Mouse (Mus musculus): ENCODE measurements around the gene Med11. TPM values are rescaled to one million over a fixed set of nuclear protein-coding genes. Genes with fewer than 3 reads are reported as not detected.
"Not testable (repeated sequence)": the region's sequence is repeated elsewhere in the genome, so short reads cannot be mapped to it uniquely, and the experiment has no call there.

The Med11 gene
- total RNA-seq, 4 experiments from 2014 or later: 10.8 to 14.1 (median 13.5) TPM

GRCm38 (mm10) chr11:70446756-70447155 lies 5.0 kb upstream of the Med11 start:
- no peak for DNase-seq (ENCODE audit: low spot score in 2 of 2)

DNA sequence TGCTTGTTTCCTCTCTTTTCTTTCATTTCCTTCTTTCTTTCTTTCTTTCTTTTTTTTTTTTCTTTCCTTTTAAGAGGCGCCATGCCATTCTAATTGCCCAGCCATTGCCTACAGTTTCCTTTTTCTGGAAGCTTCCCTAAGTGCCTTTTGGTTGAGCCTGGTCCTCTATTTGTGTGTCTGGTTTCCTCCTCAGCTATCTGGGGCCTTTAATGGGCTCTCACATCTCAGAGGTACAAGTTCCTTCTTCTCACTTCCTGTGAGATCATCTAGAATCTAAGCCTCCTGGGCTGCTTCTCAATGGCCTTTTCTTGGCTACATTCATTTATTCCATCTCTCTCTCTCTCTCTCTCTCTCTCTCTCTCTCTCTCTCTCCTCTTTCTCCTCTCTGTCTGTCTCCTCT lies 4.3 kb upstream of the Med11 start:
- DNase-seq (ENCODE audit: low spot score in 2 of 2): no peak

GRCm38 (mm10) chr11:70450926-70451325 lies 793 bp upstream of the Med11 start:
- no peak for DNase-seq (ENCODE audit: low spot score in 2 of 2)

DNA sequence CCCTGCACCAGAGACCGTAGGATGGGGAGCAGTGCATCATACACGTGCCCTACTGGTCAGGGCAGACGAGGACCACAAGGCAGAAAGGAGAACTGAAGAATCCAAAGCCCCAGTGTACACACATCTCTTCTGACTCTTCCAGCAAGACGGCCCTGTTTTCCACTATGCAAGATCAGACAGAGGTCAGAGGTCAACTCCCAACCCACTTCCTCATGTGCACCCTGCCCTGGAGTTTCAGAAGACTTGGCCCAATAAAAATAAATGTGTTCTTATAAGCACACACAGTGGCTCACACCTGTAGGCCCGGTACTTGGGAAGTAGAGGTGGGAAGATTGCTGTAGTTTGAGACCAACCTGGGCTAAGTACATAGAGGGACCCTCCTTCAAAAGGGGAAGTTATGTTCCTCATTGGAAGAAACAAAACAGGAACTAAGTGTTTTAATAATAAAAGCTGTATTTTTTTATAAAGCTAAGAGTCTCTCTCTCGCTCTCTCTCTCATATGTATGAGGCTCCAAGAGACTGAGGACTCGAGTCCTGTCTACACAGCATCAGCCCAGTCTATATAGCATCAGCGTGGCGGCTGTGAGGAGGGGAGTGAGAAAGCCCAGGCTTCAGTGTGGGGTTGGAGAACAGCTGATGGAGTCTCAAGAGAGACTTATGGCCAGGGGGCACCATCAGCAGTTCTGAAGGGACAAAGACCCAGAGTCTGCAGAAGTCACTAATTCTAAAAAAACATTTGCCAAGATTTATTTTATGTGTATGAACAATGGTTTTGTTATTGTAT lies 1.7 kb downstream of the Med11 start:
- DNase-seq (ENCODE audit: low spot score in 2 of 2): no peak

DNA sequence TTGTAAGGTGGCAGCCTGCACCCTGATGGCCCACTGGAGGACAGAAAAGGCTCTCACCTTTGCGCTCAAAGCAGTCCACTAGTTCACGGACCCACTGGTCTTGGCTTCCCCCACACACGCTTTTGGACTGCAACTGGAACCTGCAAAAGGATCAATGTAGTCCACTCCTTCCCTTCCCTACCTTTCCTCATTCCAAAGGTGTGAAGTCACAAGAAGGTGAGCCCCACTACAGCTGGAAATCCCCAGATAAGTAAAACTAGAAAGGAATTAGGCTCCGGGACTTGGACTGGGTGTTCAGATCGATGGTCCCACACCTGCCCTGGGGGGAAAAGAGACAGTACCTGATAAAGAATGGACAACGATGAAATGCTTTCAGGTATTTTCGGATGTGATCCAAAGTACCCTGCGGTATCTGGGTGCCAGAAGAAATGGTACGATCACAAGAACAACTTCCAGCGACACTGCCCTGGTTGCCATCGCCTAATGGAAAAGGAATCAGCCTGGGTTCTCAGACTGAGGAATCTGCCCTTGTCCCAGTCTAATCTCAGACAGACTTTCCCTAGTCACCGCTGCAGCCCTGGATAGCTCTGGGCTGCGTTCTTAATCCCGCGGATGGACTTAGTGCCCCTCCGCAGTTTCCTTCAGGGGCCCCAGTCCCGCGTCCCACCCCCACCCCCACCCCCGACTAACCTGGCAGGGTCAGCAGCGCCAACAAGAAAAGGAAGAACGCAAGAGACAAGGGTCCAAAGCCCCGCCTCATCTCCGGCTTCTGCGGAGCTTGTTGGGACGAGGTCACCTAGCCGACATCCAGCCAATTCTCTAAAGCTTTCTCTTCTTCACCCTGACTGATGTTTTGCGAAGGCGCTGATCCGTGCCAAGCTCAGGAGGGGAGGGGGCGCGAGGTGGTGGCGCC lies 7.2 kb downstream of the Med11 start, which contains the start of gene Zmynd15:
Gene Zmynd15 (plus strand): TSS at position 746 of the 913 bp plus-strand sequence.
- no peak for DNase-seq (ENCODE audit: low spot score in 2 of 2)

GRCm38 (mm10) chr11:70459601-70460101 lies 7.9 kb downstream of the Med11 start, which contains the start of gene Cxcl16:
TSS of gene Cxcl16 (minus strand) at chr11:70459984.
- DNase-seq (ENCODE audit: low spot score in 2 of 2): no peak

- DNase-seq (ENCODE audit: low spot score in 2 of 2): no peak
These were observed 12.3 kb downstream of the Med11 start for GRCm38 (mm10) chr11:70463970-70464369.

DNA sequence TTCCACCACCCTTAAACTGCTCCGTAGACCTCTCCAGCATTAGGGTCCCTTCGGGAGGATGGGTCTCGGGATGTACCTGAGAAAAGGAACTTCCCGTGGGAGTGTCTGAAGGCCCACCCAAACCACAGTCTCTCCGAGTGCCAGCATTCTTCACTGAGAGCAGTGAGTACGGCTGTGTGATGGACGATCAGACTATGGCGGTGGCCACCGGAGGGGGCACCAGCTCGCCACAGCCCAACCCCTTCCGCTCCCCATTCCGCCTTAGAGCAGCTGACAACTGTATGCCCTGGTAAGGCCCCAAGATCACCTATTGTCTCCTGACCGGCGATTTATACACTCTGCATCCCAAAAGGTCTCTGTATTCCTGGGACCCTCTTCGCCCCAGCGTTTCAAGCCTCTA lies 13.5 kb downstream of the Med11 start:
- no peak for DNase-seq (ENCODE audit: low spot score in 2 of 2)

- no peak for DNase-seq (ENCODE audit: low spot score in 2 of 2)
These were observed 14.1 kb downstream of the Med11 start for GRCm38 (mm10) chr11:70465824-70466223.

DNA sequence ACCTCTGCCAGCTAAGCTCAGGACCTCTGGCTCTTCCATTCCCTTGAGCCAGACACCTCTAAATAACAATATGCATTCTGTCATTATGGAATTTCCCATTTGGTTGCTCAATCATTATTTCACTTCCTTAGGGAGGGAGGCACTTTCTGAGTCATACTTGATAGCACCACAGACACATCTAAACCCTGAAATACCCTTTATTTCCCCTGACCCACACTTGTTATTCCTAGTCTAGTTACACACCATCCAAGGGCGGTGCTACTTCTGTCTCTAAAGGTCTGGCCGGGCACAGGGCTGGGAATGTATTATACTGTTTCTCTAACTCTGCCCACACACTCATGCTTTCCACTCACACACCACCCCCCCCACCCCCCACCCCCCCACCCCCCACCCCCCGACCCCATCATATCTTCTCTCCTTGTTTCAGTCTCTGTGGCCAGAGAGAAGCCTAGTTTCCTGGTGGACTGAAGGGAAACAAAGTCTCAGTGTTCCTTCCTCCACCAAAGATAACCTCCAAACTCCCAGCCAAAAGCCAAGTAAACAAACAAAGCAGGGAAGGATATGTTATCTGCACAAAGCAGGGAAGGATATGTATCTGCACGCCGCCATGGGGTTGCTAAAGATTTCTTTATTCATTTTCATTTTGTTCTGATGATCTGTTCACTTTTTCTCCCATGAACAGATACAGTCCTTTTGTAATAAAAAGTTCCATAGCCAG lies 16.3 kb downstream of the Med11 start:
- DNase-seq (ENCODE audit: low spot score in 2 of 2): no peak

- no peak for DNase-seq (ENCODE audit: low spot score in 2 of 2)
These were observed 18.0 kb downstream of the Med11 start for GRCm38 (mm10) chr11:70469764-70470163.

DNA sequence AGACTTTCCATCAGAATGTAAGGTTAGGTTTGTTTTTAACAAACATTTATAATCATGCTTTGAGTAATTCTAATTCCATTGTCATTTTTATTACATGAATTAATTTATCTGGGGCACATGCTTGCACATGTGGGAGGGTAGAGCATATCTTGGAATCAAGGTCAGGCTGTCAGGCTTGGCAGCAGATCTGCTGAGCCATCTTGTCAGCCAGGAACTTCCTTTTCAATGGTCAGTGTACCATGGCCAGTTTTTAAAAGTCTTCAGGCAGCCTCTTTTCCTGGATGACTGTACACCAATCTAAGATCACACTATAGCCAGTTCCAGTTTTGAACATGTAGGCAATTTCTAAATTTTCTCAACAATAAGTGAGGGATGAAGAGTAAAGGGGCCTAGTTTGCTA lies 21.0 kb downstream of the Med11 start:
- no peak for DNase-seq (ENCODE audit: low spot score in 2 of 2)

GRCm38 (mm10) chr11:70473291-70473690 lies 21.6 kb downstream of the Med11 start:
- not testable (repeated sequence) for DNase-seq (ENCODE audit: low spot score in 2 of 2)

GRCm38 (mm10) chr11:70474872-70475534 lies 23.3 kb downstream of the Med11 start:
- no peak for DNase-seq (ENCODE audit: low spot score in 2 of 2)

- no peak for DNase-seq (ENCODE audit: low spot score in 2 of 2)
These were observed 33.8 kb downstream of the Med11 start for GRCm38 (mm10) chr11:70485498-70485897.

- DNase-seq (ENCODE audit: low spot score in 2 of 2): no peak
These were observed 36.1 kb downstream of the Med11 start for GRCm38 (mm10) chr11:70487816-70488215.

DNA sequence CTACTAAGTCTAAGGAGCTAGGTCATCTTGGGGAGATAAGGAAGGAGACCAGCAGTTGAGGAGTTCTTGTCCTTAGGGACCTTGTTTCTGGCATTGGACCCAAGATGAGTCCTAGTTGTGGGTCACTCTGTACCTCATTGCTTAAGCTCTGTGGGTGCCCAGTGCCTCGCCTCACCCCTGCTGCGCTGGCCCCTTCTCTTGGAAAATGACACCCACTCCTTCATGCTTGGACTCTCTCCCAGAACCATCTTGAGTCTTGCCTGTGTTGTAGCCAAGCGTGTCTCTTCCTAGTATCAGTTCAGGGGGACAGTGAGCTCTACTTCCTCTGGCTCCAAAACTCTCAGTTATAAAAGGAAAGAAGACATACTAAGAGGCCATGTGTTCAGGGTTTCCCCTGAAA lies 37.4 kb downstream of the Med11 start:
- no peak for DNase-seq (ENCODE audit: low spot score in 2 of 2)

- no peak for DNase-seq (ENCODE audit: low spot score in 2 of 2)
These were observed 38.0 kb downstream of the Med11 start for GRCm38 (mm10) chr11:70489684-70490083.

- no peak for DNase-seq (ENCODE audit: low spot score in 2 of 2)
These were observed 48.1 kb downstream of the Med11 start for GRCm38 (mm10) chr11:70499566-70500475.

DNA sequence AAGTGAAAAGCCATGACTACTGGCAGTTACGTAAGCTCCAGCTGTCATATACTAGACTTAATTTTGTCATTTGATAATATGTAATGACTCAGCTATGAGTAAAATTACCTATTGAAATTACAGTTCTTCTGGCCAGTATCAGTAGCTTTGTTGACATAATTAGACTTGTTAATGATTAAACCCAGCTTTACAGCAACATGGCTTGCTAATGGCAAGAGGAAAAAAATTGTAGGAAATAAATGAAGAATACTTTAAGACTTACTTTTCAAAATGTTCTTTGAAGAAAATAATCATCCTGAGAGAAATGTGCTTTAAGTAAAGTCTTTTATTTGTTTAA lies 48.7 kb downstream of the Med11 start:
- no peak for DNase-seq (ENCODE audit: low spot score in 2 of 2)
